Mouse (Mus musculus) bone marrow macrophage, adult 2 months (primary cell): Measurements from ENCODE around the gene Borcs5.

Experiments used
- CTCF ChIP-seq: IDR thresholded peaks from 2 replicates; pipeline ENCODE4 v1.5.1; 2012; ENCODE audit warnings: low read depth, mild to moderate bottlenecking, low read length, moderate library complexity
- POLR2A ChIP-seq: IDR thresholded peaks from 2 replicates; pipeline ENCODE4 v1.6.1; 2012; ENCODE audit warnings: mild to moderate bottlenecking, low read depth, low read length, borderline replicate concordance

DNA sequence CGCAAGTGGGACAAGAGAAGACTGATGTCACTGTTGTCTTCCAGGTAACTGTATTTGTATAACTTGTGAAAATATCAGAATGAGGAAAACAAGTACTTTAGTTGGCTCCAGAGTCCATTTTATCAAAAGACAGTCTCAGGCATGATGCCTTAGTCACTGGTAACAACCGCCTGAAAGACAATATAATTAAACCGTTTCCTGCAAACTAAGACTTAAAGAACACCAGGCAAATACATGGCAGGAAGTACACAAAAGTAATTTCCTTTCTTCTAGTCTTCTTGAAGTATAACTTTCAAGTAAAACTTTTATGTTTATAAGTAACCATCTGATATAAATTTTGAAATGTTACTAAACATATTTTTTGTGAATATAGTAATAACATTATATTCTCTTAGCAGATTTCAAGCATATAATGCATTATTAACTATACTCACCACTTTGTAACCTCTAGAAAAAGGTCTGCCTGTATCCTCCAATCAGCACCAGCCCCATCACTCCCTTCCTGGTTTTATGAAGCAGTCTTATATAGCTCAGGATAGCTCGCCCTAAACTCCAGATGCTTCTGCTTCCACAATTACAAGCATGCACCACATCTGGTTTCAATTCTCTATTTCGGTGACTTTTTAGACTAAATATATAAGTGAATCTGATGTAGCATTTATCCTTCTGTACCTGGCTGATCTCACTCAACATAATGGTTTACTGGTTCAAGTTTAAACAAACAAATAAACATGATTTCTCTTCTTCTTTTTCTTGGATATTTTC is 112.8 kb downstream of the Borcs5 start:
- TF ChIP-seq POLR2A (no peak), CTCF (no peak)
